Mouse (Mus musculus) MEL (cell line): ENCODE data around the gene Rab34. TPM values are rescaled to one million over a fixed set of nuclear protein-coding genes. Genes with fewer than 3 reads are reported as not detected.

Experiments
- DNase-seq: peaks from one replicate; pipeline ENCODE4 v3.0.0; 2011; ENCODE audit warnings: low read depth, low spot score
- H3K27ac ChIP-seq: 2 replicates; pipeline ENCODE4 v1.5.1; 2012; ENCODE audit warnings: low read depth, mild to moderate bottlenecking, control low read depth, low read length, moderate library complexity; ENCODE audit not compliant: control insufficient read depth
- H3K27me3 ChIP-seq, 2 experiments: fragments of 150-350 bp in 1 of 2; sonication (generic) in 1 of 2; 2 replicates each; pipeline ENCODE4 v1.6.1; 2012; ENCODE audit warnings: low read length in 2 of 2, mild to moderate bottlenecking in 2 of 2, improper control_type of control experiment in 1 of 2, moderate library complexity in 1 of 2; ENCODE audit not compliant: insufficient read depth in 2 of 2, control insufficient read depth in 1 of 2
- H3K36me3 ChIP-seq, 2 experiments: 2 replicates each; pipeline ENCODE4 v1.6.1; 2012 to 2014; ENCODE audit warnings: low read length in 2 of 2, improper control_type of control experiment in 1 of 2, inconsistent platforms in 1 of 2, mild to moderate bottlenecking in 1 of 2; ENCODE audit not compliant: insufficient read depth in 2 of 2, control insufficient read depth in 1 of 2
- H3K4me1 ChIP-seq, 2 experiments: fragments of 150-350 bp in 1 of 2; sonication (generic) in 1 of 2; 2 replicates each; pipeline ENCODE4 v1.6.1; 2012; ENCODE audit warnings: low read length in 2 of 2, improper control_type of control experiment in 1 of 2, mild to moderate bottlenecking in 1 of 2; ENCODE audit not compliant: insufficient read depth in 2 of 2, control insufficient read depth in 1 of 2
- H3K4me3 ChIP-seq, 2 experiments: fragments of 150-350 bp in 1 of 2; sonication (generic) in 1 of 2; 2 replicates each; pipeline ENCODE4 v1.5.1; 2012; ENCODE audit warnings: low read depth in 2 of 2, low read length in 2 of 2, mild to moderate bottlenecking in 2 of 2, moderate library complexity in 2 of 2, control low read depth in 1 of 2, improper control_type of control experiment in 1 of 2; ENCODE audit not compliant: control insufficient read depth in 1 of 2, insufficient read depth in 1 of 2
- H3K79me2 ChIP-seq: 2 replicates; pipeline ENCODE4 v1.6.1; 2012; ENCODE audit warnings: mild to moderate bottlenecking, low read length, moderate library complexity; ENCODE audit not compliant: control insufficient read depth, poor library complexity, insufficient read depth
- H3K9ac ChIP-seq: 2 replicates; pipeline ENCODE4 v1.6.1; 2012; ENCODE audit warnings: low read depth, mild to moderate bottlenecking, control low read depth, low read length, moderate library complexity; ENCODE audit not compliant: control insufficient read depth, poor library complexity, severe bottlenecking
- H3K9me3 ChIP-seq: fragments of 150-350 bp; sonication (generic); replicated peaks from 2 replicates; pipeline ENCODE4 v1.6.1; 2012; ENCODE audit warnings: mild to moderate bottlenecking, low read length, improper control_type of control experiment, moderate library complexity; ENCODE audit not compliant: insufficient read depth
- BHLHE40 ChIP-seq: IDR thresholded peaks from 2 replicates; pipeline ENCODE4 v1.6.1; 2012; ENCODE audit warnings: low read depth, mild to moderate bottlenecking, inconsistent platforms, low read length, improper control_type of control experiment, borderline replicate concordance
- CTCF ChIP-seq, 3 experiments: IDR thresholded peaks in 2 of 3; conservative IDR thresholded peaks in 1 of 3; 2 replicates each; pipeline ENCODE4 v1.5.1; 2011 to 2012; ENCODE audit warnings: low read length in 3 of 3, low read depth in 2 of 3, mild to moderate bottlenecking in 2 of 3, improper control_type of control experiment in 1 of 3, inconsistent platforms in 1 of 3, mixed read lengths in 1 of 3, moderate library complexity in 1 of 3; ENCODE audit not compliant: control insufficient read depth in 1 of 3, insufficient read depth in 1 of 3, poor library complexity in 1 of 3, severe bottlenecking in 1 of 3
- E2F4 ChIP-seq: IDR thresholded peaks from 2 replicates; pipeline ENCODE4 v1.6.1; 2011; ENCODE audit warnings: low read depth, low read length, improper control_type of control experiment, borderline replicate concordance
- ELF1 ChIP-seq: IDR thresholded peaks from 2 replicates; pipeline ENCODE4 v1.6.1; 2014; ENCODE audit warnings: low read depth, mild to moderate bottlenecking, inconsistent platforms, low read length, improper control_type of control experiment, moderate library complexity
- EP300 ChIP-seq, 2 experiments: IDR thresholded peaks; 2 replicates each; pipeline ENCODE4 v1.6.1; 2011; ENCODE audit warnings: improper control_type of control experiment in 2 of 2, low read length in 2 of 2, low read depth in 1 of 2, mild to moderate bottlenecking in 1 of 2
- ETS1 ChIP-seq: IDR thresholded peaks from 2 replicates; pipeline ENCODE4 v1.6.1; 2012; ENCODE audit warnings: low read depth, mild to moderate bottlenecking, inconsistent platforms, low read length, improper control_type of control experiment, moderate library complexity
- GABPA ChIP-seq: IDR thresholded peaks from 2 replicates; pipeline ENCODE4 v1.6.1; 2012; ENCODE audit warnings: low read depth, mild to moderate bottlenecking, inconsistent platforms, low read length, improper control_type of control experiment, moderate library complexity
- JUND ChIP-seq: IDR thresholded peaks from 2 replicates; pipeline ENCODE4 v1.6.1; 2011; ENCODE audit warnings: low read depth, mild to moderate bottlenecking, improper control_type of control experiment, low read length
- MAFK ChIP-seq: IDR thresholded peaks from 2 replicates; pipeline ENCODE4 v1.6.1; 2011; ENCODE audit warnings: low read depth, mild to moderate bottlenecking, low read length, improper control_type of control experiment, borderline replicate concordance
- MAX ChIP-seq: IDR thresholded peaks from 2 replicates; pipeline ENCODE4 v1.6.1; 2011; ENCODE audit warnings: low read length, improper control_type of control experiment
- MAZ ChIP-seq: IDR thresholded peaks from 2 replicates; pipeline ENCODE4 v1.6.1; 2012; ENCODE audit warnings: low read depth, mild to moderate bottlenecking, inconsistent platforms, low read length, improper control_type of control experiment
- MYB ChIP-seq: IDR thresholded peaks from 2 replicates; pipeline ENCODE4 v1.6.1; 2011; ENCODE audit warnings: mild to moderate bottlenecking, low read depth, low read length, improper control_type of control experiment
- NELFE ChIP-seq: IDR thresholded peaks from 2 replicates; pipeline ENCODE4 v1.6.1; 2011; ENCODE audit warnings: low read depth, low read length, improper control_type of control experiment
- POLR2AphosphoS2 ChIP-seq: IDR thresholded peaks from 2 replicates; pipeline ENCODE4 v1.6.1; 2011; ENCODE audit warnings: low read length, improper control_type of control experiment
- SMC3 ChIP-seq: IDR thresholded peaks from 2 replicates; pipeline ENCODE4 v1.6.1; 2011; ENCODE audit warnings: low read depth, low read length, improper control_type of control experiment
- TAL1 ChIP-seq: IDR thresholded peaks from 2 replicates; pipeline ENCODE4 v1.6.1; 2012; ENCODE audit warnings: mild to moderate bottlenecking, inconsistent platforms, low read length, moderate library complexity, mixed read lengths
- TBP ChIP-seq: IDR thresholded peaks from 2 replicates; pipeline ENCODE4 v1.8.0; 2011; ENCODE audit warnings: low read depth, low read length, improper control_type of control experiment
- TCF12 ChIP-seq: IDR thresholded peaks from 2 replicates; pipeline ENCODE4 v1.6.1; 2014; ENCODE audit warnings: low read depth, mild to moderate bottlenecking, inconsistent platforms, low read length, improper control_type of control experiment, moderate library complexity
- USF2 ChIP-seq, 2 experiments: IDR thresholded peaks; 2 replicates each; pipeline ENCODE4 v1.6.1; 2011 to 2012; ENCODE audit warnings: improper control_type of control experiment in 2 of 2, low read length in 2 of 2, borderline replicate concordance in 1 of 2, inconsistent platforms in 1 of 2, low read depth in 1 of 2, mild to moderate bottlenecking in 1 of 2; ENCODE audit not compliant: insufficient read depth in 1 of 2
- ZKSCAN1 ChIP-seq: IDR thresholded peaks from 2 replicates; pipeline ENCODE4 v1.6.1; 2012; ENCODE audit warnings: low read depth, mild to moderate bottlenecking, inconsistent platforms, low read length, improper control_type of control experiment, moderate library complexity
- ZMIZ1 ChIP-seq: IDR thresholded peaks from 2 replicates; pipeline ENCODE4 v1.6.1; 2012; ENCODE audit warnings: low read depth, mild to moderate bottlenecking, inconsistent platforms, low read length, improper control_type of control experiment, moderate library complexity
- ZNF384 ChIP-seq: IDR thresholded peaks from 2 replicates; pipeline ENCODE4 v1.6.1; 2012; ENCODE audit warnings: low read depth, mild to moderate bottlenecking, inconsistent platforms, low read length, improper control_type of control experiment
- polyA plus RNA-seq, 2 experiments: library from polyadenylated mRNA; stranded (reverse) in 1 of 2; unstranded in 1 of 2; fragments of >175 nt in 1 of 2; fragments of >200 nt in 1 of 2; gene quantifications; 2 replicates each; pipeline versions ENCODE4 v1.2.1 to v1.2.4; 2012; ENCODE audit warnings: low replicate concordance in 2 of 2, low read depth in 1 of 2; ENCODE audit not compliant: insufficient read length in 2 of 2, insufficient read depth in 1 of 2, missing spikeins in 1 of 2
- total RNA-seq: library from RNA; depleted of rRNA; stranded (reverse); fragments of 300-350 nt; gene quantifications from 2 replicates; pipeline ENCODE4 v1.2.3, GENCODE M21; 2012

Rab34 gene
- total and polyA plus RNA-seq, 3 experiments: 20.8 to 42.9 TPM; not detected in 1

DNA sequence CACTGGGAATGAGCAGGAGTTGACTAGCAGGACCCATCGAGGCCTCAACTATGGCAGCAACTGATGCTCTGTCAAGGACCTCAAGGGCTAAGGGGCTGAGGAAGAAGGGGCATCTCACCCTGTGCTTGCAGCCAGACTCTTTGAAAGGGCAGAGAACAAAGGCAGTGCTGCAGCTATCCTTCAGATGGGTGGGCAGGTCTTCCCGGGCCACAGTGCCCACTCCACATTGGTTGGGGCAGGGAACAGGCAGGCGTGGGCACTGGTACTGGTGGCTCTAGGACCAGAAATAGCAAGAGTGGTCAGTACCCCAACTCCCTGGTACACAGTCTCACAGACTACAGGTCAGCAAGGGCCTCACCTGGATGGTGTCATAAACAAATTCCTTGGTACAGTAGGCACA is 27.6 kb upstream of the Rab34 start:
- Histone ChIP-seq H3K36me3 (peaks cover 0 to 3% of the 10 kb centered on the region in 2 experiments; a peak in 1 of 4 replicates), H3K9ac (no peak overlapping the region)
- no peak for TF ChIP-seq NELFE
- no peak for TF ChIP-seq ELF1
- TF ChIP-seq MAFK: no peak
- TF ChIP-seq, all 39 proteins: peak for 0
- Histone ChIP-seq H3K79me2 (peaks cover 13% of the 10 kb centered on the region), H3K9me3 (no peaks in the 10 kb centered on the region), H3K27me3 (no peaks in the 10 kb centered on the region), H3K27ac (no peak overlapping the region), H3K4me1 (peaks cover 0 to 7% of the 10 kb centered on the region in 2 experiments; a peak in 3 of 4 replicates), H3K4me3 (no peak overlapping the region)
- no peak for DNase-seq

DNA sequence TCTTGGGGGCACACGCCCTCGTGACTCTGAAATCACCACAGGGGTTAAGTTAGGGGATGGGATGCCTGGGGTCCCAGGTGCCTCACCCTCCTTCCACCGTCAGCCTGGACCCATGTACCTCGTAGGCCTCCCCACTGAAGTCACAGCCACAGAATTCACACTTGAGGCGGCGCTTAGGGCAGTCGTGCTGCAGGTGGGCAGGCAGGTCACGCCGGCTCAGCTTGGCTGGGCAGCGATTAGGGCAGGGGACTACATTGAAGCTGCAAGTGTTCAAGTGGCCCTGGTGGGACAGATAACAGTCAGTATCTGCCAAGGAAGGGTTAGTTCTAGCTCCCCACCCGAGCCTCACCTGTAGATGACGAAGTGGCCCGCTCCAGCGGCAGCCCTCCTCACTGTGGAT is 27.1 kb upstream of the Rab34 start:
- peaks cover 0 to 6% of the 10 kb centered on the region in 2 experiments; a peak in 2 of 4 replicates for H3K36me3 ChIP-seq
- H3K27ac ChIP-seq: no peak overlapping the region
- no peaks in the 10 kb centered on the region for H3K9me3 ChIP-seq
- DNase-seq: no peak
- H3K4me3 ChIP-seq: no peak overlapping the region
- peaks cover 13% of the 10 kb centered on the region for H3K79me2 ChIP-seq
- H3K27me3 ChIP-seq: no peaks in the 10 kb centered on the region
- TF ChIP-seq TAL1: no peak
- no peak for TF ChIP-seq ZNF384
- TF ChIP-seq TBP: no peak
- TF ChIP-seq ZKSCAN1: no peak
- TF ChIP-seq CTCF (IDR thresholded peaks at IDR 0.05 in 2 of 3, conservative IDR thresholded peaks at IDR 0.05 in 1 of 3; ENCODE audit: control insufficient read depth in 1 of 3, insufficient read depth in 1 of 3, low read depth in 2 of 3, low read length in 3 of 3, poor library complexity in 1 of 3, severe bottlenecking in 1 of 3): no peak
- no peak for TF ChIP-seq E2F4
- TF ChIP-seq GABPA: no peak
- no peak for TF ChIP-seq TCF12
- TF ChIP-seq POLR2AphosphoS2: no peak
- TF ChIP-seq SMC3: no peak
- no peak for TF ChIP-seq MYB
- no peak for TF ChIP-seq USF2 (IDR thresholded peaks at IDR 0.05; ENCODE audit: borderline replicate concordance in 1 of 2, insufficient read depth in 1 of 2, low read depth in 1 of 2, low read length in 2 of 2)
- no peak for TF ChIP-seq MAX
- no peak for TF ChIP-seq MAZ
- no peak for TF ChIP-seq ZMIZ1
- no peak for TF ChIP-seq JUND
- TF ChIP-seq ETS1: no peak
- TF ChIP-seq EP300 (IDR thresholded peaks at IDR 0.05; ENCODE audit: low read depth in 1 of 2, low read length in 2 of 2): no peak
- no peak for TF ChIP-seq BHLHE40
- TF ChIP-seq, all 39 proteins: peak for 0
- Histone ChIP-seq H3K9ac (no peak overlapping the region), H3K4me1 (peaks cover 2 to 12% of the 10 kb centered on the region in 2 experiments)
